Mouse (Mus musculus) limb, embryonic 14.5 days (tissue): ENCODE data around the gene Nabp1. TPM values are rescaled to one million over a fixed set of nuclear protein-coding genes. Genes with fewer than 3 reads are reported as not detected.
A peak's percentile ranks its signal among the peaks of the same experiment; 100 is the strongest.

Source experiments
- ATAC-seq: fragments of 200-750 bp; cut with Nextera tagmentation; 2 replicates; pipeline ENCODE4 v1.8.0; 2017; ENCODE audit warnings: low read depth, moderate number of reproducible peaks, moderate TSS enrichment; ENCODE audit not compliant: low FRiP score
- DNase-seq: peaks from one replicate; pipeline ENCODE4 v3.0.0-alpha.2; 2015; ENCODE audit warnings: low spot score
- H3K27ac ChIP-seq: fragments of 300-500 bp; sonication (generic); replicated peaks from 2 replicates; pipeline ENCODE4 v1.5.1; 2014; ENCODE audit warnings: low read depth, mild to moderate bottlenecking, low read length, moderate library complexity, mixed read lengths
- H3K27me3 ChIP-seq: fragments of 300-500 bp; sonication (generic); 2 replicates; pipeline ENCODE4 v1.6.1; 2014; ENCODE audit warnings: low read length, mixed read lengths; ENCODE audit not compliant: control insufficient read depth, insufficient read depth
- H3K36me3 ChIP-seq: fragments of 300-500 bp; sonication (generic); 2 replicates; pipeline ENCODE4 v1.6.1; 2014; ENCODE audit warnings: mild to moderate bottlenecking, low read length, moderate library complexity, mixed read lengths; ENCODE audit not compliant: control insufficient read depth, insufficient read depth
- H3K4me1 ChIP-seq: fragments of 300-500 bp; sonication (generic); 2 replicates; pipeline ENCODE4 v1.6.1; 2014; ENCODE audit warnings: antibody characterized with exemption, low read length, mixed read lengths; ENCODE audit not compliant: control insufficient read depth, insufficient read depth
- H3K4me2 ChIP-seq: fragments of 300-500 bp; sonication (generic); replicated peaks from 2 replicates; pipeline ENCODE4 v1.6.1; 2014; ENCODE audit warnings: low read depth, mild to moderate bottlenecking, low read length, moderate library complexity; ENCODE audit not compliant: severe bottlenecking
- H3K4me3 ChIP-seq: fragments of 300-500 bp; sonication (generic); replicated peaks from 2 replicates; pipeline ENCODE4 v1.5.1; 2014; ENCODE audit warnings: low read length
- H3K9ac ChIP-seq: fragments of 300-500 bp; sonication (generic); 2 replicates; pipeline ENCODE4 v1.6.1; 2014; ENCODE audit warnings: mild to moderate bottlenecking, low read depth, low read length, moderate library complexity; ENCODE audit not compliant: severe bottlenecking
- H3K9me3 ChIP-seq: fragments of 300-500 bp; sonication (generic); 2 replicates; pipeline ENCODE4 v1.6.1; 2016; ENCODE audit warnings: low read length; ENCODE audit not compliant: control insufficient read depth
- POLR2A ChIP-seq: fragments of 200-500 bp; IDR thresholded peaks from 2 replicates; pipeline ENCODE4 v1.8.0; 2012; ENCODE audit warnings: inconsistent platforms, mild to moderate bottlenecking, moderate library complexity, borderline replicate concordance; ENCODE audit not compliant: insufficient read depth, insufficient read length; ENCODE audit errors: extremely low read depth
- WGBS: fragments of 180-500 bp; shearing (Covaris S2); extraction: QIAGEN DNeasy Blood & Tissue Kit; methylation state at CpG from one replicate; pipeline ENCODE4 v1.1.7; 2014; 5-methylcytosine and 5-hydroxymethylcytosine counted together
- polyA plus RNA-seq, 2 experiments: library from polyadenylated mRNA; depleted of rRNA in 1 of 2; stranded (reverse) in 1 of 2; unstranded in 1 of 2; fragments of >200 nt; fragmentation: Nextera tagmentation in 1 of 2; extraction: Ambion mirVana in 1 of 2; gene quantifications; 2 replicates each; pipeline versions ENCODE4 v1.2.1 to v1.2.3; 2012 to 2014

Nabp1 gene
- 5.4 and 7.0 TPM in 2 replicates for polyA plus RNA-seq (2012; rRNA removed)
- 8.6 and 8.8 TPM in 2 replicates for polyA plus RNA-seq (2014; fragmentation: Nextera tagmentation; extraction: Ambion mirVana)

DNA sequence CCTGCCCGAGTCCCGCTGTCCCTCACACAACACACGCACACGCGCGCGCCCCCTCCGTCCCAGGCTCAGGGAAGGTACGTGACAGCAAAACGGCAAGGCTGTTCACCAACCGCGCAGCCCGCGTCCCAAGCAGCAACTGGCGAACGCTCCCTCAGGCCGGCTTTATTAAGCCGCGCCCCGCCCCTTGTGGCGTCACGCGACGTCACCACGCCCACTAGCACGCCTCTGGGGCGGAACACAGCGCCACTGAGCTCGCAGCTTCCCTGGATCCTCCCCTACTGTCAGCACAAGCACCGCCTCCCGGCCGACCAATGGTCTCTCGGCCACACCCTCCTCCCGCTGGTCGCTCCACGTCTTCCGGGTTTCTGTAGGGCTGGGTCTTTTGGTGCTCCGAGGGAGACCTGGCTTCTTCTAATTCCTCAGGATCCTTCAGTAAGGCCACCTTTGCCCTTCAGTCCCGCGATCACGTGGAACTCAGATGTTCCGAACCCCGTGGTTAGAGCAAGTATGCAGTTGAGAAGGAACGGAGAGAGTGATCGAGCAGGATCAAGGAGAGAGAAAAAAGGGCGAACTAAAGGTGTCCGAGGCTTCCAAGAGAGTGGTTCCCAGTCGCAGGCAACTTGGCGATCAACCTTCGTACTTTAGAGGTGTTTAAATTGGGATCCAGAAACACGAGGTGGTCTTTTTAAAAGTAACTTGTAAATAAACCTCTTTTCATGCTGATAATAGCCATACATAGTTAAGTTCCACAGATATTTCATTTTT is at the start of gene Nabp1:
Nabp1 (minus strand) TSS at position 164 of the 765 bp plus-strand sequence.
- Histone ChIP-seq H3K9me3 (no peaks in the 10 kb centered on the region), H3K27me3 (no peaks in the 10 kb centered on the region), H3K36me3 (no peaks in the 10 kb centered on the region), H3K27ac (peak within 1 kb of the TSS; percentile 48), H3K4me2 (peak within 1 kb of the TSS; percentile 98), H3K4me3 (peak within 1 kb of the TSS; percentile 71), H3K4me1 (no peaks in the 10 kb centered on the region), H3K9ac (peak within 1 kb of the TSS; percentile 54)
- ATAC-seq, result peak; percentile 100
- DNase-seq, result peak; percentile 99
- under 1% methylated on average over 47 of the region's 51 CpGs for WGBS
- peak; percentile 97 for TF ChIP-seq POLR2A

DNA sequence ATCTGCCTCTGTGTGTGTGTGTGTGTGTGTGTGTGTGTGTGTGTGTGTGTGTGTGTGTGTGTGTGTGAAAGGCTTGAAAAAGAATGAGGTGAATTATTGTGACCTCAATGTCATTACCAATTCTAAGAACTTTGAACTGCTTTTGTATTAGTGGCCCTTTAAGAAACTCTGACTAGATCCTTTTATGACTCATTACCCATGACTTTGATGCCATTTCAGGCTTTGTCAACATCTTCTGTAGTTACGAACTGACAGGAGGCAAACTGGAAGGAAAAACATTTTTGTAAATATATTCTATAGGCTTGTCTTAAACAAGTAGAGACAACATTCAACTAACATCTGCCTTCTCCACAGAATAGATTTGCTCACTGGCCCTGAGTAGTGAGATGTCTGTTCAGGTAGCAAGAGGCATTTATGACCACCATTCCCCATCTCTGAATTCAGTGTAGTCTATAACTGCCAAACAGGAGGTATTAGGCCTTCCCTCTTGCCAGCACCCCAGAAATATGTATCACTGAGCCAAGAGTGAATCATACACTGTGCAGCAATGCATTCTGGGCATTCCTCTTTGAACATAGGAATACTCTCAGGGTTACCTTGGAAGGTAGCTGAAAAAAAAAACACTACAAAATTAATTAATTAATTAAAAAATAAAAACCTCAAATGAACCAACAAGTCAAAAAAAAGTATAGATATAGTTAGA is 47.5 kb upstream of the Nabp1 start:
- Histone ChIP-seq H3K27ac (no peak overlapping the region), H3K36me3 (no peaks in the 10 kb centered on the region), H3K4me1 (peaks cover 9% of the 10 kb centered on the region; the same call in 1 of the 2 replicates), H3K27me3 (no peaks in the 10 kb centered on the region), H3K4me3 (no peak overlapping the region), H3K4me2 (no peak overlapping the region), H3K9me3 (no peaks in the 10 kb centered on the region), H3K9ac (no peak overlapping the region)
- ATAC-seq (no peak), DNase-seq (no peak)
- no peak for TF ChIP-seq POLR2A
- WGBS, result 52% methylated on average over 1 of the region's 1 CpGs

DNA sequence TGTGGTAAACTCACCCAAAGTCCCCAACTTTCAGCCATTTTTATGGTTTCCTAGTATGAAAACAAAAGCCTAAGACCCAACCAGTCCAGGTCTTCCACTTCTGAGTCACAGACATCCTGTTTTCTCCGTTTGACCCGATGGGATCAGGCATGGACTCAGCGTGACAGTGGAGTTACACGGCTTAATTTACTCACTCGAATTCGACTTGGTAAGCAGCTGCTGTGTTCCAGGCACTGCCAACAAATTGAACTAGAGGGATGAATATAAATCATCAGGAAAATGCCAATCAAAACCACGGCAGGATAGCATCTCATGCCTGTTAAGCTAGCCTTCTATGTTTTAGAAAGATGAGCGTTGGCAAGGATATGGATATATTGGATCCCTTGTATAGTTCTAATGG is 43.4 kb upstream of the Nabp1 start:
- no peak overlapping the region for H3K4me3 ChIP-seq
- H3K4me1 ChIP-seq, result no peaks in the 10 kb centered on the region
- 83% methylated on average over 8 of the region's 8 CpGs for WGBS
- no peak overlapping the region for H3K4me2 ChIP-seq
- H3K9ac ChIP-seq, result no peak overlapping the region
- H3K27me3 ChIP-seq, result no peaks in the 10 kb centered on the region
- H3K36me3 ChIP-seq, result no peaks in the 10 kb centered on the region
- TF ChIP-seq POLR2A, result no peak
- H3K27ac ChIP-seq, result no peak overlapping the region
- H3K9me3 ChIP-seq, result no peaks in the 10 kb centered on the region
- DNase-seq (no peak), ATAC-seq (no peak)

DNA sequence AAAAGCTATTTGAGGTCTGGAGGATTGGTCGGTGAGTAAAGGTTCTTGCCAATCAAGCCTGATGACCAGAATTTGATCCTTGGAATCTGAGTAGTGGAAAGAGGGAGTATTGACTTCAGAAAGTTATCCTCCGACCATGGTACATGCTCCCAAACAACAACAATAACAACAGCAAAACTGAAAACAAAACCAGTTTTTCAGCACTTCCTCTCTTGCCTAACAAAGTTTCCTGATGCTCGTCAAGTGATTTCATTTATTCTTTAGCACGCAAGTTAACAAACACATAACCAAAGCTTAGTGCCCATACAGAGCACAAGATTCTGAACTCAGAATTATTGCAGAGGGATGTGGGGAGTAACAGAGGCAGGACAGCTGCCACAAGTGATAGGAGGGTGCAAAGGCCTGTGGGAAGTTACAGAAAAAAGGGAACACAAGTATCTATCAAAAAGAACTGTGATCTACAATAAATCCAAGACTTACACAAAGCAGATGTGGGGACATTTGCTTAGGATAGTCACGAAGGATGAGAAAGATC is 42.1 kb upstream of the Nabp1 start:
- Histone ChIP-seq H3K9me3 (no peaks in the 10 kb centered on the region), H3K4me3 (no peak overlapping the region), H3K27me3 (no peaks in the 10 kb centered on the region), H3K36me3 (no peaks in the 10 kb centered on the region), H3K27ac (no peak overlapping the region), H3K4me2 (no peak overlapping the region), H3K9ac (no peak overlapping the region), H3K4me1 (no peaks in the 10 kb centered on the region)
- ATAC-seq, result no peak
- no peak for TF ChIP-seq POLR2A
- DNase-seq, result no peak
- WGBS, result 77% methylated on average over 5 of the region's 5 CpGs

DNA sequence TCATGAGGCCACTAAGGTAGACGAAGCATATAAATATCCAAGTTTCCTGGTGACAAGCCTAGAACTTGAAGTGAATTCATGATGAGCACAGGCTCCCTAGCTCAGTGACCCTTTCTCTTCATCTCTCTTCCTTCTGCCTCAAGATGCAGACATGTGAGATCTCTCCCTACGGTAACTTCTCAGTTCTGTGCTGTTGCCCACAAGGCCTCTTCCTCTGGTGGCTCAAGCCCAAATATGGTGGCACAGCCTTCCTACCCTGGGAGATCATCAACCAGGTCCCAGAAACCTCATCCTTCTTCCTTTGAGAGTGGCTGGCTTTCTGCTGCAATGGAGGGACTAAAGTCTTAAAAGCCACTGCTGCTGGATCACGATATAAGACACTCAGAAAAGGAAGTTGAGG is 40.9 kb upstream of the Nabp1 start:
- WGBS, result 89% methylated on average over 3 of the region's 3 CpGs
- H3K36me3 ChIP-seq, result no peaks in the 10 kb centered on the region
- no peak for TF ChIP-seq POLR2A
- ATAC-seq (no peak), DNase-seq (no peak)
- no peaks in the 10 kb centered on the region for H3K27me3 ChIP-seq
- H3K9ac ChIP-seq, result no peak overlapping the region
- H3K4me1 ChIP-seq, result no peaks in the 10 kb centered on the region
- no peak overlapping the region for H3K4me3 ChIP-seq
- no peaks in the 10 kb centered on the region for H3K9me3 ChIP-seq
- H3K27ac ChIP-seq, result no peak overlapping the region
- H3K4me2 ChIP-seq, result no peak overlapping the region
